Mouse (Mus musculus) E14TG2a.4 (cell line): ENCODE results near the gene Maff.

ENCODE experiments used
- CTCF ChIP-seq: conservative IDR thresholded peaks from 2 replicates; pipeline ENCODE4 v1.5.1; 2014; ENCODE audit warnings: low read length
- NANOG ChIP-seq: IDR thresholded peaks from 2 replicates; pipeline ENCODE4 v1.6.1; 2014; ENCODE audit warnings: borderline replicate concordance, low read length, mixed read lengths

- TF ChIP-seq CTCF: no peak
- no peak for TF ChIP-seq NANOG
Measured at GRCm38 (mm10) chr15:79313848-79314369, 32.5 kb upstream of the Maff start.
